ENCODE assay signal across 22 mouse cellular contexts in genomic region chr9:80658755-80659154, GRCm38 (mm10).
"Had no signal": no experiment of that assay in that cellular context is flagged by ENCODE, and none has a peak within 500 bp of the region (broad histone marks: within the 10 kb centered on the region; RNA-seq: fewer than 3 reads in every experiment).

No protein-coding gene starts in this region.

- ATAC-seq: hindbrain, embryonic 16.5 days; hindbrain, postnatal 0 days; inflammation-experienced regulatory T-cells, adult 6 months; intestine, embryonic 15.5 days; intestine, embryonic 16.5 days; intestine, postnatal 0 days had no signal

- DNase-seq: heart, postnatal 10 days; heart, postnatal 14 days; heart, postnatal 36 days; heart, postnatal 4 days; kidney, adult 11 months; kidney, adult 18-20 months; kidney, adult 2 months; kidney, adult 8-10 months; kidney, adult 9 months; kidney, postnatal 10 days; kidney, postnatal 14 days; kidney, postnatal 25 days; kidney, postnatal 36 days; kidney, postnatal 4 days; layer of hippocampus, adult 9-11 months; layer of hippocampus, postnatal 36 days had no signal
